ENCODE assay signal across 7 mouse cellular contexts in genomic region chr17:29882885-29883284, GRCm38 (mm10).
A peak's percentile ranks its signal among the peaks of the same experiment; 100 is the strongest.
DNase-seq lines count a peak whose midpoint lies in the region; ATAC-seq lines count a peak whose summit lies in the region.

No protein-coding gene starts in this region.

- H3K4me2 ChIP-seq in forebrain, embryonic 14.5 days (ENCODE audit: low read length), result peak overlapping the region; percentile 93

- DNase-seq in urinary bladder, adult 18-20 months (ENCODE audit: low spot score in 2 of 2), result peak; percentile 9 to 56
- DNase-seq in urinary bladder, postnatal 10 days (ENCODE audit: low spot score), result no peak
- peak; percentile 25 for DNase-seq in c-Kit-negative CD71-positive TER-119-positive erythroid progenitor cells, embryonic 14.5 days (ENCODE audit: low read depth, low spot score)
- peak; percentile 80 for DNase-seq in forebrain, embryonic 14.5 days (ENCODE audit: low spot score)
- DNase-seq in layer of hippocampus, postnatal 10 days (ENCODE audit: low spot score in 2 of 2), result peak; percentile 84 to 88
- peak; percentile 81 for DNase-seq in midbrain, embryonic 10.5 days (ENCODE audit: low spot score)
- peak; percentile 34 for DNase-seq in spleen, adult 12 weeks (ENCODE audit: low spot score)

- peak; percentile 36 for ATAC-seq in forebrain, embryonic 14.5 days

- WGBS in forebrain, embryonic 14.5 days, result 0% methylated on average over 5 of the region's 5 CpGs
- WGBS in midbrain, embryonic 10.5 days, result 2% methylated on average over 5 of the region's 5 CpGs

- H3K27me3 ChIP-seq in forebrain, embryonic 14.5 days (replicated peaks; ENCODE audit: control insufficient read depth, insufficient read depth, low read length), result no peaks in the 10 kb centered on the region
- peaks cover 47% of the 10 kb centered on the region for H3K27me3 ChIP-seq in midbrain, embryonic 10.5 days (ENCODE audit: low read depth, poor library complexity, severe bottlenecking)

- H3K9me3 ChIP-seq in forebrain, embryonic 14.5 days (replicated peaks; ENCODE audit: control insufficient read depth, low read length), result no peaks in the 10 kb centered on the region
- no peaks in the 10 kb centered on the region for H3K9me3 ChIP-seq in midbrain, embryonic 10.5 days (replicated peaks)

- peak overlapping the region; percentile 46; the same call in 1 of the 2 replicates for H3K27ac ChIP-seq in forebrain, embryonic 14.5 days (ENCODE audit: low read depth, low read length)
- H3K27ac ChIP-seq in midbrain, embryonic 10.5 days (replicated peaks), result 0 out of 2 replicates have a peak overlapping the region, but pooled peaks have one; percentile 38

- H3K4me1 ChIP-seq in forebrain, embryonic 14.5 days (ENCODE audit: control insufficient read depth, insufficient read depth, low read length), result peaks cover 22% of the 10 kb centered on the region
- H3K4me1 ChIP-seq in midbrain, embryonic 10.5 days, result peaks cover 66% of the 10 kb centered on the region

- H3K9ac ChIP-seq in forebrain, embryonic 14.5 days (ENCODE audit: low read length), result peak overlapping the region; percentile 46; the same call in 1 of the 2 replicates

- H3K36me3 ChIP-seq in forebrain, embryonic 14.5 days (ENCODE audit: control insufficient read depth, insufficient read depth, low read length), result no peaks in the 10 kb centered on the region
- peaks cover 11% of the 10 kb centered on the region; the same call in 1 of the 2 replicates for H3K36me3 ChIP-seq in midbrain, embryonic 10.5 days

- H3K4me3 ChIP-seq in forebrain, embryonic 14.5 days (ENCODE audit: low read depth, low read length), result peak overlapping the region; percentile 73; the same call in 1 of the 2 replicates
- H3K4me3 ChIP-seq in midbrain, embryonic 10.5 days, result no peak overlapping the region
